Mouse (Mus musculus) R1 (cell line): ENCODE results near the gene Vps45.

Experiments used
- DNase-seq: peaks from one replicate; pipeline ENCODE4 v3.0.0-alpha.2; 2018; ENCODE audit warnings: low read depth, low spot score

The Vps45 gene

GRCm38 (mm10) chr3:96058231-96058896, at the start of gene Vps45:
Gene Vps45 (minus strand): TSS chr3:96058466.
- peak; percentile 84 for DNase-seq

GRCm38 (mm10) chr3:96106151-96106550, 47.9 kb upstream of the Vps45 start:
- no peak for DNase-seq

- no peak for DNase-seq
Observed at GRCm38 (mm10) chr3:96105232-96105747, 47.0 kb upstream of the Vps45 start.

GRCm38 (mm10) chr3:96104261-96105065, 46.2 kb upstream of the Vps45 start, which contains the start of gene Otud7b:
Gene Otud7b (plus strand): TSS chr3:96104527.
- DNase-seq, result peak; percentile 83

- peak; percentile 85 for DNase-seq
Observed at GRCm38 (mm10) chr3:96103901-96104260, 45.6 kb upstream of the Vps45 start.

GRCm38 (mm10) chr3:96102100-96102872, 44.0 kb upstream of the Vps45 start:
- peak; percentile 81 for DNase-seq

- DNase-seq, result no peak
Observed at GRCm38 (mm10) chr3:96098616-96099267, 40.5 kb upstream of the Vps45 start.

GRCm38 (mm10) chr3:96098168-96098567, 39.9 kb upstream of the Vps45 start:
- DNase-seq, result no peak

GRCm38 (mm10) chr3:96094203-96094602, 35.9 kb upstream of the Vps45 start:
- peak; percentile 32 for DNase-seq

GRCm38 (mm10) chr3:96093509-96093908, 35.2 kb upstream of the Vps45 start:
- peak; percentile 65 for DNase-seq

GRCm38 (mm10) chr3:96091966-96092365, 33.7 kb upstream of the Vps45 start:
- DNase-seq, result no peak

GRCm38 (mm10) chr3:96091146-96091545, 32.9 kb upstream of the Vps45 start:
- DNase-seq, result peak; percentile 65

GRCm38 (mm10) chr3:96089882-96090489, 31.7 kb upstream of the Vps45 start:
- DNase-seq, result no peak

GRCm38 (mm10) chr3:96087801-96088200, 29.5 kb upstream of the Vps45 start:
- no peak for DNase-seq

- DNase-seq, result no peak
Observed at GRCm38 (mm10) chr3:96087219-96087618, 29.0 kb upstream of the Vps45 start.

- peak; percentile 99 for DNase-seq
Observed at GRCm38 (mm10) chr3:96084146-96084755, 26.0 kb upstream of the Vps45 start.

GRCm38 (mm10) chr3:96082714-96083508, 24.6 kb upstream of the Vps45 start:
- peak; percentile 85 for DNase-seq

- DNase-seq, result no peak
Observed at GRCm38 (mm10) chr3:96082100-96082499, 23.8 kb upstream of the Vps45 start.

GRCm38 (mm10) chr3:96081650-96082049, 23.4 kb upstream of the Vps45 start:
- DNase-seq, result no peak

- DNase-seq, result peak; percentile 83
Observed at GRCm38 (mm10) chr3:96081006-96081405, 22.7 kb upstream of the Vps45 start.
